Mouse (Mus musculus) cerebellum, adult (tissue): ENCODE measurements around the gene Vps53.

Source experiments
- ATAC-seq: cut with Nextera tagmentation; 2 replicates; pipeline ENCODE4 v1.9.2; 2017; ENCODE audit warnings: mild to moderate bottlenecking, moderate library complexity, mixed read lengths; ENCODE audit not compliant: insufficient number of reproducible peaks, low FRiP score, low TSS enrichment

Gene Vps53

GRCm38 (mm10) chr11:76122571-76122970 is 56.9 kb downstream of the Vps53 start:
- no peak for ATAC-seq

- ATAC-seq, result no peak
Observed at GRCm38 (mm10) chr11:76121086-76121485, 58.4 kb downstream of the Vps53 start.

GRCm38 (mm10) chr11:76120407-76120901 is 59.0 kb downstream of the Vps53 start:
- ATAC-seq, result no peak

- no peak for ATAC-seq
Observed at GRCm38 (mm10) chr11:76110416-76110815, 69.0 kb downstream of the Vps53 start.

GRCm38 (mm10) chr11:76106551-76107496 is 72.6 kb downstream of the Vps53 start:
- ATAC-seq, result no peak

- ATAC-seq, result no peak
Observed at GRCm38 (mm10) chr11:76101154-76101553, 78.3 kb downstream of the Vps53 start.

- ATAC-seq, result no peak
Observed at GRCm38 (mm10) chr11:76099193-76099975, 80.1 kb downstream of the Vps53 start.

GRCm38 (mm10) chr11:76093610-76094009 is 85.8 kb downstream of the Vps53 start:
- ATAC-seq, result no peak

GRCm38 (mm10) chr11:76089776-76090175 is 89.7 kb downstream of the Vps53 start:
- no peak for ATAC-seq

GRCm38 (mm10) chr11:76088506-76088905 is 90.9 kb downstream of the Vps53 start:
- ATAC-seq, result no peak

GRCm38 (mm10) chr11:76085898-76086591 is 93.4 kb downstream of the Vps53 start:
- no peak for ATAC-seq

- ATAC-seq, result no peak
Observed at GRCm38 (mm10) chr11:76084943-76085342, 94.5 kb downstream of the Vps53 start.

- no peak for ATAC-seq
Observed at GRCm38 (mm10) chr11:76083941-76084367, 95.5 kb downstream of the Vps53 start.

GRCm38 (mm10) chr11:76081048-76081640 is 98.3 kb downstream of the Vps53 start:
- ATAC-seq, result no peak

GRCm38 (mm10) chr11:76080293-76080692 is 99.2 kb downstream of the Vps53 start:
- ATAC-seq, result no peak

GRCm38 (mm10) chr11:76077341-76077740 is 102.1 kb downstream of the Vps53 start:
- ATAC-seq, result no peak

GRCm38 (mm10) chr11:76074296-76075093 is 105.0 kb downstream of the Vps53 start:
- no peak for ATAC-seq

- ATAC-seq, result no peak
Observed at GRCm38 (mm10) chr11:76069816-76070215, 109.6 kb downstream of the Vps53 start.

- ATAC-seq, result peak; percentile 56; the same call in 1 of the 2 replicates
Observed at GRCm38 (mm10) chr11:76066563-76067156, 112.8 kb downstream of the Vps53 start.
